Mouse (Mus musculus) retina, postnatal 7 days (tissue): ENCODE data around the gene Twf2.
"Not testable (repeated sequence)": the region's sequence is repeated elsewhere in the genome, so short reads cannot be mapped to it uniquely, and the experiment has no call there.

Experiments used
- DNase-seq: peaks from one replicate; pipeline ENCODE4 v3.0.0-alpha.2; 2012; ENCODE audit warnings: low read depth, low spot score

Twf2 gene

GRCm38 (mm10) chr9:106202819-106203636, at the start of gene Twf2:
TSS of gene Twf2 (plus strand) at chr9:106203108.
- peak; percentile 73 for DNase-seq

DNA sequence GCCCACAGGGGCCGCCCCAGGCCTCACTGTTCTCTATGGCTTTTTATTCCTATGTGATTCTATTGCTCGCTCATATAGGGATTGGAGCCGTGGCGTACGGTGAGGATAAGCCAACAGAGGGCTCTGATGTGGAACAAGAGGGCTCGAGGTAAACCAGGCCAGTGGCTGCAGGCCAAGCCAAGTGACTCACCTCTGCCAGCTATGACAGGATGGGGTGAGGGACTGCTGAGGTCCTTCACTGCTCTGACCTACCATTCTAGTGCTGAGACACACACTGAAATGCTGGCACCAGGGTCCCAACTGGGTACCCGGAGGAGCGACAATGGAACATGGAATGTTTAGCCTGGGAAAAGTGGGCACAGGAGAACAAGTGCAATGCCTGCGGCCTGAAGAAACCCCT, 48.8 kb upstream of the Twf2 start:
- DNase-seq: no peak

GRCm38 (mm10) chr9:106156419-106156818, 46.5 kb upstream of the Twf2 start:
- DNase-seq: peak; percentile 72

DNA sequence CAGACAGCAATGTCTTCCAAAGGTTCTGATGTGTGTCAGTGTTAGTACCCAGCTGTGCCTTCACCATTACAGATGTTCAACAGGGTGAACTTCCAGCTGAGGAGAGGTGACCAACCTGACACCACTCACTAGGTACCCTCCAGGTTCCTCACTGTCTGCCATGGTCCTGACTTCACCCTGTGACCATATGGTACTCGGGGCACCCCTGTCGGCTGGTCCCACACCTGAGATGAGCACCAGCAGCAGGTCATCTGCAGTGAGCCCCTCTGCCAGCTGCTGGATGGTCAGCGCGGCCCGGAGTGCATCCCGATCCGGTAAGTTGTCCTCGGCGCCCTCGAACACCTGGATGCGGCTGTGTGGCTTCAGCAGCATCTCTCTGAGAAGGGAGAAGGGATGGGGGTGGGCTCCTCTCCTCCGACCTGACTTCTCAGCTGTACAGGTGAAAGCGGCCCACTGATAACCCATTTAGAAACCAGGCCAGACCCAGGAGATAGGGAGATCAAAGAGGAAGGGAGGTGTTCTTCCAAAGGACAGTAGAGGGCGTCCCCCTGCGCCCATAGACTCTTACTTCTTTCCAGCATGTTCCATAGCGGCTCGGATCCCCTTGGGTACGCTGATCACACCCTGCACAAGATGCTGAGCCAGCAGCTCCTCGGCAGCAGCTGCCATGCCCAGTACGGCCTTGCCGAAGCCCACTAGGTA, 45.8 kb upstream of the Twf2 start:
- DNase-seq: no peak

DNA sequence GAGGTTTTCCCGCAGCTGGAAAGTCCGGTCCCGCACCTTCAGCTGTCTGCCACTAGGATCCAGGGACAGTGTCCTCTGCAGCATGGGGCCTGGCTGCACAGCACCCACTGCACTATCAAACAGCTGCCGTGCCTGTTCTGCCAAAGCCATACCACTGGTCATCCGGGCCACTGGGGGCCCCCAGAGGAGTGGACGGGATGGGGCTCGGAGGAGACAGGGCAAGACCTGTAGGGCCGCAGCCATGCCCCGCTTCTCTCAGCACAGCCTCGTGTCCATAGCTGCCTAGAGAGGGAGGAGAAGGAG, 45.3 kb upstream of the Twf2 start:
- DNase-seq: no peak

- no peak for DNase-seq
Measured at GRCm38 (mm10) chr9:106158037-106158491, 44.8 kb upstream of the Twf2 start, which contains the start of gene Glyctk. TSS of gene Glyctk (minus strand) at chr9:106158138.

DNA sequence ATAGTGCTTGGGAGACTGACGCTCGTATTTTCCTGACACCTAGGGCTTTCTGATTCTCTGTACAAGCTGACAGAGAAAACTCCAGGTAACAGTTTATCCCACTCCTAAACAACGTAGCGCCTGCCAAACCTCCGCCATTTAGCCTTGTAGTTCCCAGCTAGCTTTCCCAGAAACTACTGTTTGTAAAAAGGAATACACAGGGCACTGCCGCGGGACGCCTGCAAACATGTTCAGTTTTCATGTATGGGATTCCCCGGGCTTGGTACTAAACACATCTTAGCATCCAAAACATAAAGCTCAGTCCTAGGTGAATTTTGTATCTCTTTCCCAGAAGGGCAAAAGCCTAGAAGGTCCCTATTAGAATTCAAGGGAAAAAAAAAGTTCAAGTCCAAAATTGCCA, 43.7 kb upstream of the Twf2 start:
- DNase-seq: no peak

DNA sequence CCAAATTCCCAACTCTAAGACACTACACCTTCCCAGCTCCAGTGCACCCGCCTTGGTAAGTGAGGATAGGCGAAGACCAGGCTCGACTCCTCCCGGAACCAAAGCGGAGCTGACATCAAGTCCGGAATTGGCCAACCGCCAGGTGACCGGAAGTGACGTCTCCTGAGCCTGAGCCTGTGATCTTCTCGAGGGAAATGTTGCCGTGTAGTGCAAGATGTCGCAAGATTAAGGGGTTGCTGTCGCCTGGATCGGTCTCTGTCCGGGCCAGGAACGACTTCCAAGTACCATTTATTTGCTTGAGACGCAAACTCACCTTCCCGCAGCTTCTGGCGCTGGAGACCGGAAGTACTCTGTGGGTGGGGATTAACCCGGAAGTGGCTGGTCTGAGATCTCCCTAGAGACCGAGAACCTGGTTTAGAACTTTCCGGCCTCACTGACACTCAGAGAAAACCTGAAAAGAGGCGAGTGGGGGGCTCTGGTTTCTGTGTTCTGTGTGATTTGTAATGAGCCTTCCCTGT, 43.1 kb upstream of the Twf2 start:
- peak; percentile 92 for DNase-seq

GRCm38 (mm10) chr9:106160426-106160825, 42.5 kb upstream of the Twf2 start:
- DNase-seq: no peak

GRCm38 (mm10) chr9:106166709-106167108, 36.2 kb upstream of the Twf2 start:
- no peak for DNase-seq

DNA sequence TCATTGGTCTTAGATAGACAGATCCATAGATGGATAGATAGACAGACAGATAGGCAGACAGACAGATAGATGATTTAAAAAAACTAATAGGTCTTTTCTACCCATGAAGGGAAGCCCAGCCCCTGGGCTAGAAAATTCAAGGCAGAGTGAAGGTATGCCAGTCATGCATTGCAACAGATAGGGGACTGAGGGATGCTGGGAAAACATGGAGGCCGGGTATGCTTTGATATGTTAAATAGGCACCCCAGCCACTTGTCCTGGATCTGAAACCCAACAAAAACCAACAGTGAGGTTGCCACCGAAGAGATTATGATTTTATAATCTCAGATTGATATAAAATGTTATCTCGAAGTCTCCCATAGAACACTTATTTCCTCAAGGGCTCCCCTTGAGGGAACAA, 35.7 kb upstream of the Twf2 start:
- DNase-seq: no peak

GRCm38 (mm10) chr9:106167703-106168102, 35.2 kb upstream of the Twf2 start:
- no peak for DNase-seq

DNA sequence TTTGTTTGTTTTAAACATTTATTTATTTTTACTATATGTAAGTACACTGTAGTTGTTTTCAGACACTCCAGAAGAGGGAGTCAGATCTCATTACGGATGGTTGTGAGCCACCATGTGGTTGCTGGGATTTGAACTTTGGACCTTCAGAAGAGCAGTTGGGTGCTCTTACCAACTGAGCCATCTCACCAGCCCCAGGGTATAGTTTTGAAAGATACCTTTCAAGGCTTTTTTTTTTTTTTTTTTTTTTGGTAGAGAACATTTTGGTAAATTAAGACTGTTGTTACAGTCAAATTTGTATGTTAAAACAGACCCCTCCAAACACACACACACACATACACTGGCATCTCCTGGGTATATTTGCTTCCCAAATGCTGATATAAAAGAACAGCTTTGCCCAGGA, 33.9 kb upstream of the Twf2 start:
- not testable (repeated sequence) for DNase-seq

GRCm38 (mm10) chr9:106169917-106170316, 33.0 kb upstream of the Twf2 start:
- DNase-seq: no peak

GRCm38 (mm10) chr9:106170556-106171345, 32.2 kb upstream of the Twf2 start, which contains the start of gene Wdr82:
TSS of gene Wdr82 (plus strand) at chr9:106170928.
- peak; percentile 87 for DNase-seq

GRCm38 (mm10) chr9:106171346-106172158, 31.4 kb upstream of the Twf2 start:
- DNase-seq: peak; percentile 43

DNA sequence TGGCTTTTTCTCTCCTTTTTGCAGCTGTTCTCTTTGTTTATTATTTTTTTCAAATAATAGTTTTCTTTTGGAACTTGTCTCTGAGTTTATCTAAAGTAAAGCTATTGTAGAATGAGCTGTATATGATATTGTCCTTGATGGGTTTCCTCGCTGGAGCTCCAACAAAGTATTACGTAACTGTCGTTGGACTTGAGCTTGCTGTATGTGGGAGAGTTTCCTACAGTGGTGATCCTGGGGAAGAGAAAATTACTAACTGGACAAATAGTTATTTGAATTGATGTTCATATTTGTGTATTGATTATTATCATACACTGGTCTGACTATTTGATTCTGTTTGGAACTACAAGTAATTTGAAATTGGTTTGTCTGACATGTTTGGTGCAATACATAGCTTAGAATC, 30.4 kb upstream of the Twf2 start:
- no peak for DNase-seq

DNA sequence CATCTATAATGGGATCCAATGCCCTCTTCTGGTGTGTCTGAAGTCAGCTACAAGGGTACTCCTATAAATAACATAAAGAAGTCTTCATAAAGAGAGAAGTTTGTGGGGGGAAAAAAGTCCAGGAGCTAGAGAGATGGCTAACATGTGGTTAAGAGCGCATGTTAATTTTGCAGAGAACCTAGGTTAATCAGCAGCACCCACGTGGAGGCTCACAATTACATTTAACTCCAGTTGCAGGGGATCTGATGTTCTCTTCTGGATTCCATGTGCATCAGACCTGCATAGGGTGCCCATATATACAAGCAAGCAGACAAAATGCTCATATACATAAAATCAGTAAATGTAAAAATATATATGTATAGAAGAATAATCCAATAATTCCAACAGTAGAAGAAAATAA, 29.5 kb upstream of the Twf2 start:
- no peak for DNase-seq

- no peak for DNase-seq
Measured at GRCm38 (mm10) chr9:106175552-106176200, 27.2 kb upstream of the Twf2 start.

DNA sequence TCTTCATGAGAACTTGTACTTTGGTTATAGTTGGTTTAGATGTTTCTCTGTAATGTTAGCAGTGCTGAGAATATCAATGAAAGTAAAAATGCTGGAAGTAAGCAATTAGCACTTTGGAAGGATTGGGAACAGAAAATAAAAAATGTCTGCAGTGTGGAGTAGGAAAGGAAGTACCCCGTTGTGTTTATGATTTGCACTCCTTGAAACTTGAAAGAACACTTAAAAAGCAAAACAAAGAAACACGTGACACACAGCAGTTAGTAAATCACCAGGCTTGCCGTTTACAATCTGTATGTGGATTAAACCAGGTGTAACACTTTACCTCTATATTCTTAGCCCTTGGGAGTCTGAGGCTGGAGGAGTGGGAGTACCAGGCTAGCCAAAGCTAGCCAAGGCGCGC, 26.1 kb upstream of the Twf2 start:
- DNase-seq: no peak

GRCm38 (mm10) chr9:106177799-106178198, 25.1 kb upstream of the Twf2 start:
- DNase-seq: no peak
